Mouse (Mus musculus): ENCODE measurements around the gene Stpg2.

DNA sequence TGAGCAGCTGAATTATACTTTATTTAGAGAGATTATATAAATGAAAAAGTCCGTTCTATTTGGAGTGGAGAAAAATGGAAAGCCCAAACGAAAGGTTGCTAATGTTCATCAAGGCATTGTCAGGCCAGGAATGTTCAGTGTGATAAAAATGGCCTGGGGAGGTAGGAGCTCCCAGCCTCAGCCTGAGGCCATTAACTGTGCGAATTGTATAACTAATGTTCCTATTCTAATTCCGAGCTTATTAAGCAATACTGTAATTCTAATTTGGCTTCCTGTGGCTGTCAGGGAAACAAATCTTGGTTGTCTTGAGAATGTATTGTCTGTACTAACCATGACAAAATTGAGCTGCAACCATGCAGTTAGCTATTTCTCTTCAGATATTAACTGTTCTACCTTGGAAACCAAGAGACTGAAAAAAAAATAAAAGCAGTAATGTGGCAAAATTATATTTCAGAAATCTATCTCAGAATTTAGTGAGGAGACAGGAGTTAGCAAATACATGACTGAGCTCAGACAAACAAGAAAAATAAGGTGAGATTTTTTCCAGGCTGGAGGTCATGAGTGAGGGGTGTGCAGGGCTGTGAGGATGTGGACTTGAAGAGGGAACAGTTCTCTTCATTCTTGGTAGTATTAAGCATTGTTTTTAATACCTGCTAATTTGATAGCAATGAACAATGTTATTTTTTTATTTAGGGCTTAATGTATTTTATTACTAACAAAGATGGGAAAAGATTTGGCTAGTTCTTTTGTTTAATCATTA lies 36.8 kb upstream of the Stpg2 start:
- TF ChIP-seq POLR2A (IDR thresholded peaks at IDR 0.05; ENCODE audit: low read depth, low read length) (no peak), CTCF (IDR thresholded peaks at IDR 0.05; ENCODE audit: extremely low read depth, insufficient read depth, insufficient read length, insufficient replicate concordance) (no peak)
